Mouse (Mus musculus) NIH3T3 (cell line): ENCODE data around the gene 9030025P20Rik.
"Not testable (repeated sequence)": the region's sequence is repeated elsewhere in the genome, so short reads cannot be mapped to it uniquely, and the experiment has no call there.

Experiments
- DNase-seq: peaks from one replicate; pipeline ENCODE4 v3.0.0-alpha.2; 2012; ENCODE audit warnings: low read depth

Gene 9030025P20Rik

DNA sequence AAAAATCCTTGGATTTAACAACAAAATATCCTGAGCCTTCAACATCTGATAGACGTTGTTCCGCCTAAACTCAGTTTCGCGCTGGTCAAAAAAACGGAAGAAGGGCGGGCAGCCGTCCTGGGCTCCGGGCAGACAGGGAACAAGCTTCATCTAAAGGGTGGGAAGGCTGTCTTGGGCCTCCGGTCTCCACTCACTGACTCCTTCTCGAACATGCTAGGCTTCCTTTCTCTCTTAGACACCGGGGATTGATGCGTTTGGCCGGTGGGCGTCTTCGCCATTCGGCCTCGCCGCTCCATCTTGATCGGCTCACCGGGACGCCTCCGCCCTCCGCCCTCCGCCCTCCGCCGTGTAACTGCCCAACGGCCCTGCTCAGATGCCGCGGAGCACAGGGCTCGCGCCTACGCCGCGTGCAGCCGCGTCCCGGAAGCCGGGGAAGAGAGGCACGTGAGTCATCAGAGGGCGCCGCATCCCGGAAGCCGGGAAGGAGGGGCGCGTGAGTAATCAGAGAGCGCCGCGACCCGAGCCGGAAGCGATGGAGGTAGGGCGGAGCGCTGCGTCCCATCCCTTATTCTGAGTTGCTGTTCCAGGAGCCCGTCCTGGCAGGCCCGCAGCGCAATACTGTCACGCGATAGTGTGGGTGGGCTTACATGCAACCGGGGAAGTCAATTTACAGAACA lies at the start of gene 9030025P20Rik, which contains the start of gene Gm3417:
9030025P20Rik (plus strand) TSS at position 107 of the 677 bp plus-strand sequence.
Gm3417 (minus strand) TSS at position 429 of the 677 bp plus-strand sequence.
- not testable (repeated sequence) for DNase-seq

- DNase-seq: no peak
Observed at GRCm38 (mm10) chr17:14928631-14929030, 49.6 kb upstream of the 9030025P20Rik start.

DNA sequence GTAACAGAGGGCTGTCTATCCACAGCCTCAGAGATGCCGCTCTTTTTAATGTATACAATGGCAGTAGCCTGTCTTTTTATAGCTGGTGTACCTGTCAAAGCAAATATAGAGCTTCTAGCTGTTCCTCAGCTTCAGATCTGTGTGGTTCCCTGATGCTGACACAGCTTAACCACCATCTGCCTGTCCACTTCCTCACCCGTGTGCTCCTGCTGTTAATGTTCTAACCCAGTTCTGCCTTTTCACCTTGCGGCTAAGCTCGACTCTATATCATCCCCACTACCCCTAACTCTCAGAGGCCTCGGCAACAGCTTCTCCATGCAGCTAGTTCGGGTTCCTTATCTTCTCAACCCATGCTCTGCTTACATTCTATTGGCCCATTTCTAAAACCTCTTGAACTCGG lies 47.6 kb upstream of the 9030025P20Rik start:
- DNase-seq: no peak

GRCm38 (mm10) chr17:14931469-14931868 lies 46.8 kb upstream of the 9030025P20Rik start:
- no peak for DNase-seq

- peak; percentile 5 for DNase-seq
Observed at GRCm38 (mm10) chr17:14935280-14935679, 43.0 kb upstream of the 9030025P20Rik start.

- DNase-seq: peak; percentile 32
Observed at GRCm38 (mm10) chr17:14935841-14936605, 42.2 kb upstream of the 9030025P20Rik start.

GRCm38 (mm10) chr17:14942181-14942580 lies 36.1 kb upstream of the 9030025P20Rik start:
- DNase-seq: not testable (repeated sequence)

GRCm38 (mm10) chr17:14943009-14943728 lies 35.1 kb upstream of the 9030025P20Rik start, which contains the start of the genes Wdr27 and 1600012H06Rik:
Gene Wdr27 (minus strand): TSS chr17:14943158.
Gene 1600012H06Rik (plus strand): TSS chr17:14943184.
- DNase-seq: peak; percentile 100

DNA sequence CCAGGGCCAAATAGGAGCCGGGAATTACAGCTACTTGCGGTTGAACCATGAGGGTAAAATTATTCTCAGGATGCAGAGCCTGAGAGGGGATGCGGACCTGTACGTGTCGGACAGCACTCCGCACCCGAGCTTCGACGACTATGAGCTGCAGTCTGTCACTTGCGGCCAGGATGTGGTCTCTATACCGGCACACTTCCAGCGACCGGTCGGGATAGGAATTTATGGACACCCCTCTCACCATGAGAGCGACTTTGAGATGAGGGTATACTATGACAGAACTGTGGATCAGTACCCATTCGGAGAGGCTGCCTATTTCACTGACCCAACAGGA lies 34.6 kb upstream of the 9030025P20Rik start:
- peak; percentile 30 for DNase-seq

DNA sequence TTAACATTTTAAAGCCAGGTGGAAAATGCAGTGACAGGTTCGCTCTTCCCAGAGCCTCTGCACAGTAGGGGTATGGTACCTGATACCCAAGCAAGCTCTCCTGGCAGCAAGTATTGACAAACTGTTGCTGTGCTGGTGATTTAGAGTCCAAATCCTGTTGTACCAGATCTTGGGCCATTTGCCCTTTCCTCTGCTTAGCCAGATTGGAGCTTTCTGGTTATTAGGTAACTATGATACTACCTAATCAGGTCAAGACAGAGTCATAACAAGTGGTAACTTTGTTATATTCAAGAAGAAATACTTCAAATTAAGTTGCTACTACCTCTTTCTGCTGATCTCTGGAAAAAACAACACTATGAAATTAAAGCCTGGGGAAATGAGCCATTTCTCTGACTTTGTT lies 33.7 kb upstream of the 9030025P20Rik start:
- no peak for DNase-seq

- DNase-seq: no peak
Observed at GRCm38 (mm10) chr17:14949161-14949827, 29.0 kb upstream of the 9030025P20Rik start.

- no peak for DNase-seq
Observed at GRCm38 (mm10) chr17:14953452-14953851, 24.8 kb upstream of the 9030025P20Rik start.

DNA sequence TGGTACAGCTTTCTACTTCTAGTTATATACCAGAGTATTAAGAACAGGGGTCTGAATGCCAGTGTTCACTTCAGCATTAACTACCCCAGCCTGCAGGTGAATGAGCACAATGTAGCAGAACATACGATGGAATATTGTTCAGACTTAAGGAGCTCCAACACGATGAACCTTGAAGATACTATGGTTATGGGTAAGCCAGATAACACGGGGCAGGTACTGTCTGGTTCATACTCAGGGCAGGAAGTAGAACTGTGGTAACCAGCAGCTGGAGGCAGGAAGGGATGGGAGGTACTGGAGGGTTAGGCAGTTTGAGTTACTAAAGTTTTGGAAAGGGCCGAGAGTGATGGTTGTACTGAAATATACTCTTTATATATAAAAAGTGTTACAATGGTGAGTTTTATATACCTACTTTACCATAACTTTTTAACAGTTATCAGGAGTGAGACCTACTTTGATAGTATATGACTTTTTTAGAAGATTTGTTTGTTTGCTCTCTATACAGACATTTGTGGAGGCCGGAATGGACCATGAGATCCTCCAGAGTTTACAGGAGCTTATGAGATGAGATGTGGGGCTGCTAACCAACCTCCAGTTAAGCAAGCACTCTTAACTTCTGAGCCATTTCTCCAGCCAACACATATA lies 19.5 kb upstream of the 9030025P20Rik start:
- no peak for DNase-seq

DNA sequence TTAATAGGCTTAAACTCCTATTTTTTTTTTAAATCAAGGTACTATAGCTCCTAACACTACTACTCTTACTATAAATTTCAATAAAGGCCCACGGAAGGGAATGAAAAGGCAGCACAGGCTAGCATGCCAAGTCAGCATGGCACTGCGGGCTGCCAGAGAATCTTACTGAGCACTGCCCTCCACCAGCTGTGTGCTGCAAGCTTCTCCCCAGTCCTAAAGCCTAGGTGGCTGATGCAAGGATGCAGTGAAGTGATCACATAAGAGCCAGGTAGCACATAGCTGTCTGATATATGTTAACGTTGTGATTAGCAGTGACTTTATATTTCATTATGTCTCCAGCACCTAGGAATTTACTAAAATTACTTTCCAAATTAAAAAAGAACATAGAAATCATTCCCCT lies 18.3 kb upstream of the 9030025P20Rik start:
- DNase-seq: peak; percentile 56

DNA sequence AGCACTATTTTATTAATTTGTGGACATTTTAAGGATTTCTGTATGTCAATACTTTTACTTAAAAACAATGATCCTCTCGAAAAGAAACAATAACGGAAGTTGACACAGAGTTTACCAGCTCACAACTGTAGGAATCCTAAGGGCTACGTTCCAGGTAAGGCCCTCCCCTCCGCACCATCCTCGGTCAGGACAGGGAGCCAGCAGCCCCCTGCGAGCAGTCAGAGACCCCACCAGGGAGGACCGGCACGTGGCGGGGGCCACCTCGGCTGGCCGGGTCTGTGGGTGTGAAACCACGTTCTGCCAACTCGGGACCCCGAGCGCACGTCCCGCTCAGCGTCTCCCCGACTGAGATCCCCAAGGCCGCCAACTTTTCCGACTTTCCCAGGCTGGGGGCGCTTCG lies 17.7 kb upstream of the 9030025P20Rik start:
- peak; percentile 29 for DNase-seq

DNA sequence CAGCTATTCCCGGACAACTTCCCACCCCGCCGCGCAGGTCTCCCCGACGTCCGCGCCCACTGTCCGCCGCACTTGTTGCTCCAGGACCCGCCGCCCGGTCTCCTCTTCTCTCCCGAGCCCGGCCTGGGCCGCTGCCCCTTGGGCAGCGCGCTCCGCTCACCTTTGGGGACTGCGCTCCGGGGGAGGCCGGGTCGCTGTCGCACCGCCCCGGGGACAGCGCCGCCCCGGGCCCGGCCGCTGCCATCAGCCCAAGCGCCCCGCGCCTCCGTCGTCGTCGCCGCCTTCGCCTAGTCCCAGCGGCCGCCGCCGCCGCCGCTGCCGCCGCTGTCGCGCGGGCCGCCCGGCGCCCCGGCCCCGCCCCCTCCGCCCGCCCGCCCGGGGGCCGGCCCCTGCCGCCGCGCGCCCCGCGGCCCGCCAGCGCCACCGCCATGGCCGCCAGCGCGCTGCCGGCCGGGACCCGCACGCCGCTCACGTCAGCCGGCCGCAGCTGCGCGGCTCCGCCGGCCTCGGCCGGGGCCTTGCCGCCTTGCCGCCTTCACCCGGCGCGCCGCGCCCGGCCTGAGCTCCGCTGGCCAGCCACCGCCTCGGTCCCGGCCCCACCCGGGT lies 17.2 kb upstream of the 9030025P20Rik start, which contains the start of gene Phf10:
Phf10 (minus strand) TSS at position 323 of the 606 bp plus-strand sequence.
- DNase-seq: peak; percentile 51

DNA sequence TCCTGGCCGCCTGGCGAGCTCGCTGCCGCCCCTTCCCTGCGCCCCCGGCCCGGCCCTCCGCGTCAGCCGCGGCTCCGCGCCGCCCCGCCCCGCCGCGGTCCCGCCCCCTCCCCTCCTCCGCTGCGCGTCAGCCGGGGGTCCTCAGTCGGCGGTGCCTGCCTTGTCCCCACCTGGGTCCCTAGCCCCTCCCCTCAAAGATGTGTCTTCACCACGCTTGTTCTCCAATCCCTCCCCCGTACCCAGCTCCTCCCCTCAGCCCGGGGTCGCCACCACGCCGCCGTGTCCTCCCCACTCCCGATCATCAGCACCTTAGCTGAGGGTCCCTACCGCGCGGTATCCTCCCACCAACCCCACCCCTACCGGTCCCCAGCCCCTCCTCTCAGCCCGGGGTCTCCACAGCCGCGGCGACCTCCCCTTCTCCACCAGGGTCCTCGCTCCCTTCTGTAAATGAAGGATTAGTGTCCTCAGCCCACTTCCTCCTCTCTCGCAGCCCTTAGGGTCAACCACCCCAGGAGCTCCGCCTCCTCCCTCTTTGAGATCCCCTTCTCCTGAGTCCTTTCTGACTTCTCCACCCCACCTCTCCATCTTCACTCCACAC lies 16.6 kb upstream of the 9030025P20Rik start:
- DNase-seq: not testable (repeated sequence)

GRCm38 (mm10) chr17:14968373-14968913 lies 9.8 kb upstream of the 9030025P20Rik start:
- not testable (repeated sequence) for DNase-seq

- DNase-seq: not testable (repeated sequence)
Observed at GRCm38 (mm10) chr17:14977718-14978361, 428 bp upstream of the 9030025P20Rik start.
